Mouse (Mus musculus) CH12.LX (cell line): ENCODE data around the gene Sh3rf3.

Experiments
- JUND ChIP-seq: conservative IDR thresholded peaks from 2 replicates; pipeline ENCODE4 v1.6.1; 2011; ENCODE audit warnings: low read depth, low read length, improper control_type of control experiment
- MAZ ChIP-seq: IDR thresholded peaks from 2 replicates; pipeline ENCODE4 v1.6.1; 2012; ENCODE audit warnings: low read depth, mild to moderate bottlenecking, inconsistent platforms, low read length, improper control_type of control experiment, moderate library complexity

GRCm38 (mm10) chr10:58882741-58883140, 69.6 kb downstream of the Sh3rf3 start:
- no peak for TF ChIP-seq JUND
- TF ChIP-seq MAZ: no peak
